Comparison of ENCODE assay signal across 8 mouse cellular contexts in the genomic region with DNA sequence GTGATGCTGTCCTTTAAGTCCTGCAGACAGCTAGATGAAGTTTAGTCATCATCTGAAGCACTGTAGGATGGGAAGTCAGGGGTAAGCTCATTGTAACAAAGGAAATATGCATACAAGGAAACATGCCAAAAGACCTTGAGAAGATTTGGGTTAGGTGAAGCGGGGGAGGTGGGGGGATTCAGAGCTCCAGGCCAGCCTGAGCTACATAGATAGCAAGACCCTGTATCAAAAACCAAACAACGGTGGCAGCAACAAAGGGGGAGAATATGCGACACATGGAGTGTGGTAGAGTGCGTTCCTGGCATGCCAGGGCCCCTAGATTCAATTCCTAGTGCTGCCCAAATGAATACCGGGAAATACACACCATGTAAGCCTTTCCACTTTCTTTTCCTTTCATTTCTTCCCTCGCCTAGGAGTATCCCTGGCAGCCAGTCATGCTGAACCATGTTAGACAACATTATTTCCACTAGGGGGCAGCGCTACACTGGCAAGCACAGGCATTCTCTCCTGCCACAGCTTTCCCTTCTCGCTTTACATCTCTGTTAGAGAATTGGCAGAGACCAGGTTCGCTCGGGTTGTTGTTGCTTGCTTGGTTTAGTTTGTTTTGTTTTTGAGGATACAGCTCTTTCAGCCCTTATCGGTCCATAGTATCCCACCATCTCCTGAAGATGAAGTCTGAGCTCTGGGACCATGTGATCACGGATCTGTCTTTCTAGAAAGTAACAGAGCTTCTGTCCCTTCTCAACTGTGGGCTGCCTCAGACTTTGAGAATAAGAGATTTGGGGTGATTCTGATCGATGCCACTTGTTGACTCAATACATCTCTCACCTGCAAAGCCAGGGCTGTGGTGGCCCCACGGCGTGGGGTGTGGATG. TPM values are rescaled to one million over a fixed set of nuclear protein-coding genes. Genes with fewer than 3 reads are reported as not detected.
A peak's percentile ranks its signal among the peaks of the same experiment; 100 is the strongest.
DNase-seq lines count a peak whose midpoint lies in the region; ATAC-seq lines count a peak whose summit lies in the region.

No protein-coding gene starts in this region.

- peak; percentile 47; the same call in 1 of the 2 replicates for ATAC-seq in hindbrain, embryonic 11.5 days (ENCODE audit: low FRiP score)
- ATAC-seq in lung, embryonic 15.5 days (ENCODE audit: borderline replicate concordance, extremely low read depth, low FRiP score, low TSS enrichment), result no peak
- ATAC-seq in neural tube, embryonic 15.5 days (ENCODE audit: low FRiP score), result peak; percentile 89

- no peaks in the 10 kb centered on the region for H3K36me3 ChIP-seq in hindbrain, embryonic 11.5 days (ENCODE audit: control insufficient read depth, insufficient read depth, low read length)
- H3K36me3 ChIP-seq in lung, embryonic 15.5 days, result no peaks in the 10 kb centered on the region
- no peaks in the 10 kb centered on the region for H3K36me3 ChIP-seq in neural tube, embryonic 15.5 days

- 29% methylated on average over 15 of the region's 15 CpGs for WGBS in hindbrain, embryonic 11.5 days
- 21% methylated on average over 15 of the region's 15 CpGs for WGBS in lung, embryonic 15.5 days
- 31% methylated on average over 15 of the region's 15 CpGs for WGBS in neural tube, embryonic 15.5 days

- no peak overlapping the region for H3K27ac ChIP-seq in hindbrain, embryonic 11.5 days (ENCODE audit: low read depth, low read length)
- H3K27ac ChIP-seq in lung, embryonic 15.5 days, result peak overlapping the region; percentile 58; the same call in 1 of the 2 replicates
- H3K27ac ChIP-seq in neural tube, embryonic 15.5 days (replicated peaks), result no peak overlapping the region

- H3K4me2 ChIP-seq in hindbrain, embryonic 11.5 days (replicated peaks; ENCODE audit: low read depth, low read length), result no peak overlapping the region
- H3K4me2 ChIP-seq in lung, embryonic 15.5 days, result peak overlapping the region; percentile 43
- H3K4me2 ChIP-seq in neural tube, embryonic 15.5 days, result peak overlapping the region; percentile 20; the same call in 1 of the 2 replicates

- H3K9me3 ChIP-seq in hindbrain, embryonic 11.5 days (ENCODE audit: control insufficient read depth, low read length), result no peaks in the 10 kb centered on the region
- H3K9me3 ChIP-seq in lung, embryonic 15.5 days, result no peaks in the 10 kb centered on the region
- H3K9me3 ChIP-seq in neural tube, embryonic 15.5 days (replicated peaks), result no peaks in the 10 kb centered on the region

- no peak overlapping the region for H3K9ac ChIP-seq in hindbrain, embryonic 11.5 days (ENCODE audit: low read depth, low read length)
- H3K9ac ChIP-seq in lung, embryonic 15.5 days, result no peak overlapping the region
- no peak overlapping the region for H3K9ac ChIP-seq in neural tube, embryonic 15.5 days (replicated peaks)

- H3K27me3 ChIP-seq in hindbrain, embryonic 11.5 days (ENCODE audit: control insufficient read depth, insufficient read depth, low read length), result no peaks in the 10 kb centered on the region
- H3K27me3 ChIP-seq in lung, embryonic 15.5 days, result no peaks in the 10 kb centered on the region
- peaks cover 5% of the 10 kb centered on the region for H3K27me3 ChIP-seq in neural tube, embryonic 15.5 days (replicated peaks)

- peak; percentile 48 to 86 for DNase-seq in adrenal gland, adult (ENCODE audit: inconsistent age in 2 of 2, low spot score in 1 of 2)
- DNase-seq in adrenal gland, adult 18-20 months (ENCODE audit: low spot score in 2 of 2), result no peak
- DNase-seq in cerebellum, postnatal 10 days, result peak; percentile 82 to 89
- peak; percentile 24 to 40 for DNase-seq in frontal cortex, postnatal 14 days (ENCODE audit: low spot score in 2 of 2)
- peak; percentile 82 for DNase-seq in hindbrain, embryonic 11.5 days (ENCODE audit: low spot score)
- peak; percentile 53 for DNase-seq in layer of hippocampus, adult 9-10 months (ENCODE audit: low spot score)

- no peaks in the 10 kb centered on the region; the same call in 1 of the 2 replicates for H3K4me1 ChIP-seq in hindbrain, embryonic 11.5 days (replicated peaks; ENCODE audit: control insufficient read depth, insufficient read depth, low read length)
- H3K4me1 ChIP-seq in lung, embryonic 15.5 days, result peaks cover 19% of the 10 kb centered on the region
- peaks cover 15% of the 10 kb centered on the region for H3K4me1 ChIP-seq in neural tube, embryonic 15.5 days

- no peak overlapping the region for H3K4me3 ChIP-seq in hindbrain, embryonic 11.5 days (ENCODE audit: low read depth, low read length)
- H3K4me3 ChIP-seq in lung, embryonic 15.5 days, result 0 out of 2 replicates have a peak overlapping the region, but pooled peaks have one; percentile 14
- no peak overlapping the region for H3K4me3 ChIP-seq in neural tube, embryonic 15.5 days (replicated peaks)

RNA-seq across cellular contexts. Expression of a gene that starts 20.9 kb away (rescaled TPM):
- 10 to 100 TPM; 72.0 to 86.6 TPM for total RNA-seq in adrenal gland, adult 18-20 months (2021)
- 214 and 230 TPM in 2 replicates for polyA plus RNA-seq in hindbrain, embryonic 11.5 days (2014; fragmentation: Nextera tagmentation; extraction: Ambion mirVana)
- polyA plus RNA-seq in lung, embryonic 15.5 days (2015; fragmentation: Nextera tagmentation; extraction: Ambion mirVana), result 142 and 146 TPM in 2 replicates
- 190 and 197 TPM in 2 replicates for polyA plus RNA-seq in neural tube, embryonic 15.5 days (2015; fragmentation: Nextera tagmentation; extraction: Ambion mirVana)

RNA-seq across cellular contexts. Expression of a gene that starts 24.2 kb away (rescaled TPM):
- 1 to 10 TPM; 6.0 to 9.2 TPM for total RNA-seq in adrenal gland, adult 18-20 months (2021)
- 18.2 and 18.9 TPM in 2 replicates for polyA plus RNA-seq in hindbrain, embryonic 11.5 days (2014; fragmentation: Nextera tagmentation; extraction: Ambion mirVana)
- 7.0 and 7.4 TPM in 2 replicates for polyA plus RNA-seq in lung, embryonic 15.5 days (2015; fragmentation: Nextera tagmentation; extraction: Ambion mirVana)
- polyA plus RNA-seq in neural tube, embryonic 15.5 days (2015; fragmentation: Nextera tagmentation; extraction: Ambion mirVana), result 17.6 and 18.4 TPM in 2 replicates

RNA-seq across cellular contexts. Expression of a gene that starts 44.5 kb away (rescaled TPM):
- total RNA-seq in adrenal gland, adult 18-20 months (2021), result 1 to 10 TPM; 9.0 to 9.4 TPM
- polyA plus RNA-seq in hindbrain, embryonic 11.5 days (2014; fragmentation: Nextera tagmentation; extraction: Ambion mirVana), result 1.8 and 2.4 TPM in 2 replicates
- 6.6 and 7.6 TPM in 2 replicates for polyA plus RNA-seq in lung, embryonic 15.5 days (2015; fragmentation: Nextera tagmentation; extraction: Ambion mirVana)
- 3.6 and 4.5 TPM in 2 replicates for polyA plus RNA-seq in neural tube, embryonic 15.5 days (2015; fragmentation: Nextera tagmentation; extraction: Ambion mirVana)

Comparison
In these comparisons a context has a peak if more than half of its experiments do, and no peak if none do; other contexts are left out.
1. DNase-seq: peak in adrenal gland, adult (2 of 2), cerebellum, postnatal 10 days (2 of 2), frontal cortex, postnatal 14 days (2 of 2), hindbrain, embryonic 11.5 days (single experiment) and layer of hippocampus, adult 9-10 months (single experiment); none in adrenal gland, adult 18-20 months (0 of 2).